Mouse (Mus musculus) ES-Bruce4 (cell line): ENCODE measurements around the gene Gse1.

Source experiments
- CTCF ChIP-seq: IDR thresholded peaks from one replicate; pipeline ENCODE4 v1.8.1; 2011; ENCODE audit warnings: low read depth, low read length
- POLR2A ChIP-seq: IDR thresholded peaks from one replicate; pipeline ENCODE4 v1.8.1; 2011; ENCODE audit warnings: low read length; ENCODE audit not compliant: insufficient read depth

DNA sequence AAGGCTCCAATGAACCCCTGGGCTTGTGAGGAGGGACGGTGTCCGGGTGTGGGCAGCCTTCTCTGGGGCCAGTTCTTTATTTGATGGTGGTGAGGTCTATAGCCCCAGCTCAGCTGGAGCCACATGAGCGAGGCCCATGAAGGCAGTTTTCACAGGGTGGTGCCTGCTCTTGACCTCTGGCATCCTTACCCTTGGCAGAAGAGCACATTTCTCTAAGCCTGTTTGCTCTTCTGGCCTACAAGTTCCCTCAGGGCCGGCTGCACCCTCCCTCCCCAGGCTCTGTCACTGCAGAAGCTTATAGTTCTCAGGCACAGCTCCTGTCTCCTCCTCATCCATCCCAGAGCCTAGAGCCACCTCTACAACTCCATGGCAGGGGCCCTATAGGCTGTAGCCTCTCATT lies 186.0 kb downstream of the Gse1 start:
- TF ChIP-seq POLR2A (no peak), CTCF (no peak)
